Mouse (Mus musculus) CH12.LX (cell line): ENCODE results near the gene 1700012B07Rik. TPM values are rescaled to one million over a fixed set of nuclear protein-coding genes. Genes with fewer than 3 reads are reported as not detected.

ENCODE experiments used
- DNase-seq: peaks from one replicate; pipeline ENCODE4 v3.0.0-alpha.2; 2013; ENCODE audit errors: extremely low read depth
- H3K27ac ChIP-seq: 2 replicates; pipeline ENCODE4 v1.5.1; 2012; ENCODE audit warnings: low read depth, mild to moderate bottlenecking, control low read depth, moderate library complexity; ENCODE audit not compliant: insufficient read depth
- H3K27me3 ChIP-seq: replicated peaks from 2 replicates; pipeline ENCODE3; 2012; ENCODE audit warnings: inconsistent platforms
- H3K36me3 ChIP-seq, 2 experiments: replicated peaks in 1 of 2; 2 replicates each; pipeline versions ENCODE3 to v1.6.1; 2012; ENCODE audit warnings: inconsistent platforms in 1 of 2, low read length in 1 of 2, mild to moderate bottlenecking in 1 of 2, mixed read lengths in 1 of 2, moderate library complexity in 1 of 2; ENCODE audit not compliant: control insufficient read depth in 1 of 2, insufficient read depth in 1 of 2
- H3K4me1 ChIP-seq, 2 experiments: 2 replicates each; pipeline ENCODE4 v1.6.1; 2012; ENCODE audit warnings: inconsistent platforms in 1 of 2, moderate library complexity in 1 of 2; ENCODE audit not compliant: insufficient read depth in 2 of 2, control insufficient read depth in 1 of 2
- H3K4me2 ChIP-seq: 2 replicates; pipeline ENCODE4 v1.6.1; 2012; ENCODE audit warnings: low read depth, mild to moderate bottlenecking, control low read depth; ENCODE audit not compliant: poor library complexity, insufficient read depth, severe bottlenecking
- H3K4me3 ChIP-seq, 3 experiments: fragments of 150-350 bp in 1 of 3; sonication (generic) in 1 of 3; replicated peaks in 1 of 3; 2 replicates each; pipeline versions ENCODE3 to v1.5.1; 2011 to 2012; ENCODE audit warnings: low read depth in 2 of 3, low read length in 2 of 3, mild to moderate bottlenecking in 2 of 3, moderate library complexity in 2 of 3, control low read depth in 1 of 3, improper control_type of control experiment in 1 of 3, inconsistent platforms in 1 of 3, mixed read lengths in 1 of 3; ENCODE audit not compliant: poor library complexity in 1 of 3
- H3K79me2 ChIP-seq: replicated peaks from 2 replicates; pipeline ENCODE4 v1.6.1; 2012; ENCODE audit warnings: mild to moderate bottlenecking, moderate library complexity; ENCODE audit not compliant: control insufficient read depth, poor library complexity, insufficient read depth, severe bottlenecking; ENCODE audit errors: extremely low read depth
- H3K9ac ChIP-seq: 2 replicates; pipeline ENCODE4 v1.6.1; 2012; ENCODE audit warnings: low read depth, mild to moderate bottlenecking, control low read depth, moderate library complexity; ENCODE audit not compliant: insufficient read depth
- H3K9me3 ChIP-seq: replicated peaks from 2 replicates; pipeline ENCODE3; 2012; ENCODE audit warnings: low read length, inconsistent platforms, mixed read lengths
- BHLHE40 ChIP-seq: IDR thresholded peaks from 2 replicates; pipeline ENCODE4 v1.6.1; 2011; ENCODE audit warnings: mild to moderate bottlenecking, low read depth, low read length, improper control_type of control experiment
- CTCF ChIP-seq, 2 experiments: IDR thresholded peaks in 1 of 2; conservative IDR thresholded peaks in 1 of 2; 2 replicates each; pipeline ENCODE4 v1.5.1; 2011 to 2012; ENCODE audit warnings: low read depth in 2 of 2, low read length in 2 of 2, improper control_type of control experiment in 1 of 2, inconsistent platforms in 1 of 2, mild to moderate bottlenecking in 1 of 2, moderate library complexity in 1 of 2
- ELF1 ChIP-seq: IDR thresholded peaks from 2 replicates; pipeline ENCODE4 v1.6.1; 2014; ENCODE audit warnings: low read depth, mild to moderate bottlenecking, inconsistent platforms, low read length, improper control_type of control experiment
- EP300 ChIP-seq: IDR thresholded peaks from 2 replicates; pipeline ENCODE4 v1.6.1; 2011; ENCODE audit warnings: low read length, improper control_type of control experiment
- ETS1 ChIP-seq: conservative IDR thresholded peaks from 2 replicates; pipeline ENCODE4 v1.6.1; 2012; ENCODE audit warnings: low read depth, mild to moderate bottlenecking, inconsistent platforms, low read length, improper control_type of control experiment, moderate library complexity
- HCFC1 ChIP-seq: IDR thresholded peaks from 2 replicates; pipeline ENCODE4 v1.6.1; 2012; ENCODE audit warnings: low read depth, mild to moderate bottlenecking, inconsistent platforms, low read length, improper control_type of control experiment
- MEF2A ChIP-seq: IDR thresholded peaks from 2 replicates; pipeline ENCODE4 v1.6.1; 2014; ENCODE audit warnings: low read depth, mild to moderate bottlenecking, inconsistent platforms, low read length, improper control_type of control experiment, borderline replicate concordance
- NELFE ChIP-seq: IDR thresholded peaks from 2 replicates; pipeline ENCODE4 v1.6.1; 2011; ENCODE audit warnings: low read depth, low read length, improper control_type of control experiment
- NRF1 ChIP-seq: IDR thresholded peaks from 2 replicates; pipeline ENCODE4 v1.6.1; 2014; ENCODE audit warnings: low read depth, mild to moderate bottlenecking, inconsistent platforms, low read length, improper control_type of control experiment, moderate library complexity
- RAD21 ChIP-seq: IDR thresholded peaks from 2 replicates; pipeline ENCODE4 v1.6.1; 2011; ENCODE audit warnings: low read depth, mild to moderate bottlenecking, low read length, improper control_type of control experiment, moderate library complexity
- RCOR1 ChIP-seq: conservative IDR thresholded peaks from 2 replicates; pipeline ENCODE4 v1.6.1; 2012; ENCODE audit warnings: low read depth, mild to moderate bottlenecking, inconsistent platforms, low read length, improper control_type of control experiment
- SIN3A ChIP-seq: IDR thresholded peaks from 2 replicates; pipeline ENCODE4 v1.6.1; 2012; ENCODE audit warnings: low read length, improper control_type of control experiment, inconsistent platforms
- SMC3 ChIP-seq: IDR thresholded peaks from 2 replicates; pipeline ENCODE4 v1.6.1; 2011; ENCODE audit warnings: low read depth, low read length, improper control_type of control experiment
- TCF12 ChIP-seq: IDR thresholded peaks from 2 replicates; pipeline ENCODE4 v1.6.1; 2014; ENCODE audit warnings: low read depth, mild to moderate bottlenecking, inconsistent platforms, low read length, improper control_type of control experiment
- UBTF ChIP-seq: IDR thresholded peaks from 2 replicates; pipeline ENCODE4 v1.6.1; 2012; ENCODE audit warnings: low read depth, mild to moderate bottlenecking, inconsistent platforms, low read length, improper control_type of control experiment, moderate library complexity
- ZC3H11A ChIP-seq: IDR thresholded peaks from 2 replicates; pipeline ENCODE4 v1.6.1; 2012; ENCODE audit warnings: low read depth, mild to moderate bottlenecking, inconsistent platforms, low read length, improper control_type of control experiment
- ZKSCAN1 ChIP-seq: IDR thresholded peaks from 2 replicates; pipeline ENCODE4 v1.6.1; 2012; ENCODE audit warnings: low read depth, inconsistent platforms, low read length, improper control_type of control experiment, borderline replicate concordance
- ZNF384 ChIP-seq: IDR thresholded peaks from 2 replicates; pipeline ENCODE4 v1.6.1; 2012; ENCODE audit warnings: low read depth, low read length, improper control_type of control experiment, inconsistent platforms
- dilution Hi-C: fragments of 300-500 bp; cut with MboI; formaldehyde crosslinking; loops from 2 replicates; pipeline ENCODE4 v1.14.3; 2020; ENCODE audit warnings: low sequenced_read_pairs; ENCODE audit not compliant: extremely low pct_unique_long_range_greater_than_20kb, extremely low pct_ligation_motif_present
- in situ Hi-C: fragments of 300-500 bp; cut with MboI; formaldehyde crosslinking; loops from 3 replicates; pipeline ENCODE4 v1.14.3; 2019; ENCODE audit warnings: low sequenced_read_pairs, low pct_ligation_motif_present, low pct_unique_long_range_greater_than_20kb, mixed read lengths
- polyA plus RNA-seq: library from polyadenylated mRNA; unstranded; fragments of >175 nt; gene quantifications from 2 replicates; pipeline ENCODE4 v1.2.1, GENCODE M21; 2012; ENCODE audit warnings: low read depth; ENCODE audit not compliant: insufficient read length
- total RNA-seq, 2 experiments: library from RNA; depleted of rRNA; stranded (reverse); fragments of 300-350 nt in 1 of 2; fragments of >200 nt in 1 of 2; gene quantifications; 2 replicates each; pipeline ENCODE4 v1.2.3; 2012 to 2014

Gene 1700012B07Rik
- total and polyA plus RNA-seq, 3 experiments = 0.29 TPM; not detected in 2

DNA sequence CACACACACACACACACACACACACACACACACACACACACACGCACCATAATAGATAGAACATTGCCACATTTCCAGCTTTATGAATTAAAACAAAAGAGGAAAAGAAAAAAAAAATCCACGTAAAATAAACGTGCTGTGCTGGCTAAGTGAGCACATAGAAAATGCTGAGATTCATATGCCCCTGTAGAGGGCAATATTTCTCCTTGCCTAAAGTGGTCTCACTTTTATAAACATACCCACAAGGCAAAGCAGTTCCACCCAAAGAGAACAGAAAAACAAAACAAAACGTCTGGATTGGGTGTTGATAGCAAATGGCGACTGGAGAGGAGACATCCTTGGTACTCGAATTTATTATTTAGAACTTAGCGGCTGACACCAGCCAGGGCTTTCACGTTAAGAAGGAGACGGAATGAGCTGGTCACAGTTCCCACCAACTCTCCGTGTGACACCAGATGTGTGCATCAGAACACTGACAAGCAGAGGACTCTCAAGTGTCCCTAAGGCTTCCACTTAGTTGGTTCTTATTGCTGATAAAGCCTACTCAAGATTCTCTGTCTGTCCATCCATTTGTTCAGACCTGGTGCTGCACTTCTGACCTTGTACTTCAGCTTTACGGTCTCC is 38.8 kb upstream of the 1700012B07Rik start:
- Histone ChIP-seq H3K79me2 (no peaks in the 10 kb centered on the region), H3K27me3 (peaks cover 2% of the 10 kb centered on the region), H3K9ac (no peak overlapping the region), H3K27ac (no peak overlapping the region), H3K4me2 (no peak overlapping the region), H3K4me3 (no peak overlapping the region), H3K4me1 (peaks cover 2 to 11% of the 10 kb centered on the region in 2 experiments; a peak in 1 of 4 replicates), H3K36me3 (no peaks in the 10 kb centered on the region), H3K9me3 (peaks cover 4% of the 10 kb centered on the region)
- in situ Hi-C loops (loop anchor here (25.0 kb wide), 1 partner anchor 604 kb away; no protein-coding TSS in a partner anchor), dilution Hi-C loops (no loop called here)
- no peak for DNase-seq
- TF ChIP-seq ZKSCAN1 = no peak
- peak in 1 of 2 experiments; percentile 63; a peak in 2 of 4 replicates for TF ChIP-seq CTCF (conservative IDR thresholded peaks at IDR 0.05 in 1 of 2, IDR thresholded peaks at IDR 0.05 in 1 of 2; ENCODE audit: low read depth in 2 of 2, low read length in 2 of 2)
- peak; percentile 47 for TF ChIP-seq SMC3
- peak; percentile 67 for TF ChIP-seq RAD21

GRCm38 (mm10) chr11:109865526-109865925 is 37.7 kb upstream of the 1700012B07Rik start:
- H3K27ac ChIP-seq = no peak overlapping the region
- no peak overlapping the region for H3K4me3 ChIP-seq
- H3K4me1 ChIP-seq = peaks cover 4 to 20% of the 10 kb centered on the region in 2 experiments; a peak in 3 of 4 replicates
- H3K4me2 ChIP-seq = no peak overlapping the region
- H3K9ac ChIP-seq = no peak overlapping the region
- peaks cover 4% of the 10 kb centered on the region for H3K9me3 ChIP-seq
- in situ Hi-C loops (loop anchor here (25.0 kb wide), 1 partner anchor 603 kb away; no protein-coding TSS in a partner anchor), dilution Hi-C loops (no loop called here)
- H3K36me3 ChIP-seq = no peaks in the 10 kb centered on the region
- H3K27me3 ChIP-seq = peaks cover 2% of the 10 kb centered on the region
- no peak for DNase-seq
- H3K79me2 ChIP-seq = no peaks in the 10 kb centered on the region
- TF ChIP-seq MEF2A (no peak), ZC3H11A (no peak), ELF1 (no peak), NELFE (no peak), UBTF (no peak), SIN3A (no peak), RCOR1 (no peak), BHLHE40 (no peak), NRF1 (no peak), ETS1 (no peak), TCF12 (no peak), RAD21 (no peak), HCFC1 (no peak), EP300 (no peak), CTCF (conservative IDR thresholded peaks at IDR 0.05 in 1 of 2, IDR thresholded peaks at IDR 0.05 in 1 of 2; ENCODE audit: low read depth in 2 of 2, low read length in 2 of 2) (no peak), ZNF384 (no peak)
- TF ChIP-seq, all 38 proteins: peak for 0
